ENCODE assay signal across 32 mouse cellular contexts in genomic region chr15:101054541-101054940, GRCm38 (mm10). TPM values are rescaled to one million over a fixed set of nuclear protein-coding genes. Genes with fewer than 3 reads are reported as not detected.
DNase-seq lines count a peak whose midpoint lies in the region; ATAC-seq and TF ChIP-seq lines count a peak whose summit lies in the region.
"Had no signal": no experiment of that assay in that cellular context is flagged by ENCODE, and none has a peak within 500 bp of the region (broad histone marks: within the 10 kb centered on the region; RNA-seq: fewer than 3 reads in every experiment).

No protein-coding gene starts in this region.

- H3K4me3 ChIP-seq in hindbrain, embryonic 10.5 days, result peak overlapping the region; percentile 44; the same call in 1 of the 2 replicates
- H3K4me3 ChIP-seq in hindbrain, embryonic 16.5 days (ENCODE audit: low read length), result no peak overlapping the region
- peak overlapping the region; percentile 34; the same call in 1 of the 2 replicates for H3K4me3 ChIP-seq in neural tube, embryonic 12.5 days
- no peak overlapping the region for H3K4me3 ChIP-seq in neural tube, embryonic 15.5 days (replicated peaks)
- H3K4me3 ChIP-seq in hindbrain, embryonic 14.5 days (replicated peaks; ENCODE audit: low read length), result no peak overlapping the region
- no peak overlapping the region for H3K4me3 ChIP-seq in thymus, adult 2 months (ENCODE audit: control insufficient read depth, insufficient read depth, low read length)
- H3K4me3 ChIP-seq: megakaryocyte, embryonic 14.5 days had no signal

- no peak for TF ChIP-seq POLR2A in thymus, adult 2 months (IDR thresholded peaks at IDR 0.05; ENCODE audit: control insufficient read depth, extremely low read depth, insufficient read depth, low read length, poor library complexity)

- TF ChIP-seq CTCF in thymus, adult 2 months (IDR thresholded peaks at IDR 0.05; ENCODE audit: borderline replicate concordance, control insufficient read depth, extremely low read depth, insufficient read depth, low read length, poor library complexity), result no peak

- no peak overlapping the region for H3K4me2 ChIP-seq in hindbrain, embryonic 16.5 days (ENCODE audit: low read length)
- peak overlapping the region; percentile 59; the same call in 1 of the 2 replicates for H3K4me2 ChIP-seq in neural tube, embryonic 12.5 days (replicated peaks)
- H3K4me2 ChIP-seq in neural tube, embryonic 15.5 days, result no peak overlapping the region
- H3K4me2 ChIP-seq in hindbrain, embryonic 14.5 days (replicated peaks), result peak overlapping the region; percentile 55; the same call in 1 of the 2 replicates

- H3K4me1 ChIP-seq in hindbrain, embryonic 10.5 days (replicated peaks), result peaks cover 86% of the 10 kb centered on the region
- peaks cover 8% of the 10 kb centered on the region; the same call in 1 of the 2 replicates for H3K4me1 ChIP-seq in hindbrain, embryonic 16.5 days (ENCODE audit: control insufficient read depth, insufficient read depth, low read depth, low read length)
- H3K4me1 ChIP-seq in neural tube, embryonic 12.5 days, result peaks cover 37% of the 10 kb centered on the region
- H3K4me1 ChIP-seq in neural tube, embryonic 15.5 days, result peaks cover 24% of the 10 kb centered on the region
- H3K4me1 ChIP-seq in hindbrain, embryonic 14.5 days (replicated peaks; ENCODE audit: control insufficient read depth, insufficient read depth, low read length), result peaks cover 3% of the 10 kb centered on the region; the same call in 1 of the 2 replicates
- H3K4me1 ChIP-seq in thymus, adult 2 months (replicated peaks; ENCODE audit: control insufficient read depth, insufficient read depth, low read length), result no peaks in the 10 kb centered on the region

- no peak for DNase-seq in hindbrain, embryonic 10.5 days (ENCODE audit: low spot score)
- no peak for DNase-seq in hindbrain, embryonic 14.5 days (ENCODE audit: low spot score)
- DNase-seq in thymus, adult 2 months, result no peak
- DNase-seq: adrenal gland, adult 8-10 months; B cell, adult 2 months; cerebellum, adult 2 months; cerebellum, postnatal 14 days; kidney, adult 18-20 months; kidney, postnatal 25 days; liver, postnatal 0 days; lung, postnatal 4 days; retina, postnatal 1 day; right cerebral cortex, postnatal 14 days; thymus, postnatal 14 days had no signal

- no peak overlapping the region for H3K27ac ChIP-seq in hindbrain, embryonic 10.5 days
- H3K27ac ChIP-seq in hindbrain, embryonic 16.5 days (ENCODE audit: low read depth, low read length), result no peak overlapping the region
- no peak overlapping the region for H3K27ac ChIP-seq in neural tube, embryonic 12.5 days
- no peak overlapping the region for H3K27ac ChIP-seq in neural tube, embryonic 15.5 days (replicated peaks)
- no peak overlapping the region for H3K27ac ChIP-seq in hindbrain, embryonic 14.5 days
- no peak overlapping the region for H3K27ac ChIP-seq in thymus, adult 2 months (ENCODE audit: control insufficient read depth, insufficient read depth, low read length)
- H3K27ac ChIP-seq: forebrain, embryonic 15.5 days; kidney, embryonic 15.5 days; limb, embryonic 12.5 days; liver, embryonic 12.5 days; midbrain, embryonic 15.5 days; stomach, embryonic 15.5 days had no signal

- no peak overlapping the region for H3K9ac ChIP-seq in hindbrain, embryonic 16.5 days (ENCODE audit: low read depth, low read length)
- H3K9ac ChIP-seq in neural tube, embryonic 12.5 days, result no peak overlapping the region
- no peak overlapping the region for H3K9ac ChIP-seq in neural tube, embryonic 15.5 days (replicated peaks)
- H3K9ac ChIP-seq in hindbrain, embryonic 14.5 days, result no peak overlapping the region
- H3K9ac ChIP-seq: kidney, embryonic 15.5 days; liver, embryonic 12.5 days; liver, postnatal 0 days; midbrain, embryonic 15.5 days; stomach, embryonic 15.5 days had no signal

- H3K36me3 ChIP-seq in hindbrain, embryonic 10.5 days, result peaks cover 64% of the 10 kb centered on the region
- H3K36me3 ChIP-seq in hindbrain, embryonic 16.5 days (ENCODE audit: control insufficient read depth, insufficient read depth, low read length), result no peaks in the 10 kb centered on the region
- H3K36me3 ChIP-seq in neural tube, embryonic 12.5 days, result peaks cover 7% of the 10 kb centered on the region; the same call in 1 of the 2 replicates
- H3K36me3 ChIP-seq in neural tube, embryonic 15.5 days, result no peaks in the 10 kb centered on the region
- no peaks in the 10 kb centered on the region for H3K36me3 ChIP-seq in hindbrain, embryonic 14.5 days (replicated peaks; ENCODE audit: control insufficient read depth, insufficient read depth)
- no peaks in the 10 kb centered on the region for H3K36me3 ChIP-seq in thymus, adult 2 months (ENCODE audit: control insufficient read depth, insufficient read depth, low read length)
- H3K36me3 ChIP-seq: forebrain, embryonic 15.5 days; midbrain, embryonic 15.5 days; stomach, embryonic 15.5 days had no signal

- peaks cover 72% of the 10 kb centered on the region for H3K27me3 ChIP-seq in hindbrain, embryonic 10.5 days (ENCODE audit: insufficient read depth, poor library complexity, severe bottlenecking)
- peaks cover 32% of the 10 kb centered on the region for H3K27me3 ChIP-seq in hindbrain, embryonic 16.5 days (replicated peaks; ENCODE audit: control insufficient read depth, insufficient read depth, low read length)
- H3K27me3 ChIP-seq in neural tube, embryonic 12.5 days (replicated peaks), result peaks cover 41% of the 10 kb centered on the region
- H3K27me3 ChIP-seq in neural tube, embryonic 15.5 days (replicated peaks), result peaks cover 49% of the 10 kb centered on the region
- peaks cover 42% of the 10 kb centered on the region for H3K27me3 ChIP-seq in hindbrain, embryonic 14.5 days (ENCODE audit: control insufficient read depth, insufficient read depth, low read length)
- H3K27me3 ChIP-seq in thymus, adult 2 months (ENCODE audit: control insufficient read depth, insufficient read depth, low read length), result peaks cover 10% of the 10 kb centered on the region; the same call in 1 of the 2 replicates

- WGBS in hindbrain, embryonic 10.5 days, result 66% methylated on average over 10 of the region's 10 CpGs
- WGBS in hindbrain, embryonic 16.5 days, result 70% methylated on average over 10 of the region's 10 CpGs
- WGBS in neural tube, embryonic 12.5 days, result 73% methylated on average over 10 of the region's 10 CpGs
- WGBS in neural tube, embryonic 15.5 days, result 79% methylated on average over 10 of the region's 10 CpGs
- 70% methylated on average over 10 of the region's 10 CpGs for WGBS in hindbrain, embryonic 14.5 days
- 81% methylated on average over 10 of the region's 10 CpGs for WGBS in thymus, adult 2 months

- H3K9me3 ChIP-seq in hindbrain, embryonic 10.5 days, result no peaks in the 10 kb centered on the region
- H3K9me3 ChIP-seq in hindbrain, embryonic 16.5 days (ENCODE audit: control insufficient read depth, low read length), result peaks cover 5% of the 10 kb centered on the region; the same call in 1 of the 2 replicates
- H3K9me3 ChIP-seq in neural tube, embryonic 12.5 days, result no peaks in the 10 kb centered on the region
- no peaks in the 10 kb centered on the region for H3K9me3 ChIP-seq in neural tube, embryonic 15.5 days (replicated peaks)
- H3K9me3 ChIP-seq in hindbrain, embryonic 14.5 days (ENCODE audit: control insufficient read depth, low read length), result no peaks in the 10 kb centered on the region
- H3K9me3 ChIP-seq: forebrain, embryonic 15.5 days; kidney, embryonic 15.5 days; limb, embryonic 12.5 days; liver, embryonic 12.5 days; midbrain, embryonic 15.5 days; stomach, embryonic 15.5 days had no signal

- ATAC-seq in hindbrain, embryonic 16.5 days, result no peak
- no peak for ATAC-seq in neural tube, embryonic 12.5 days (ENCODE audit: low FRiP score, low read depth)
- ATAC-seq in neural tube, embryonic 15.5 days (ENCODE audit: low FRiP score), result no peak
- ATAC-seq in hindbrain, embryonic 14.5 days (ENCODE audit: low FRiP score), result no peak
- no peak for ATAC-seq in frontal cortex, adult (ENCODE audit: low TSS enrichment)
- ATAC-seq: activated CD4-positive, CD25-positive, alpha-beta regulatory T cell, adult 4 months; liver, embryonic 12.5 days; liver, postnatal 0 days; midbrain, embryonic 15.5 days had no signal

RNA-seq across cellular contexts. Expression of gene Gm47841, which starts 7.3 kb away (rescaled TPM):
- not detected in 2 replicates for polyA plus RNA-seq in hindbrain, embryonic 10.5 days (2016; fragmentation: Nextera tagmentation; extraction: Ambion mirVana)
- polyA plus RNA-seq in hindbrain, embryonic 16.5 days (2015; fragmentation: Nextera tagmentation; extraction: Ambion mirVana), result not detected in 2 replicates
- polyA plus RNA-seq in neural tube, embryonic 12.5 days (2016; fragmentation: Nextera tagmentation; extraction: Ambion mirVana), result not detected in 2 replicates
- 0.14 TPM in 1 of 2 replicates, not detected in the other for polyA plus RNA-seq in neural tube, embryonic 15.5 days (2015; fragmentation: Nextera tagmentation; extraction: Ambion mirVana)
- polyA plus RNA-seq in hindbrain, embryonic 14.5 days (2014; fragmentation: Nextera tagmentation; extraction: Ambion mirVana), result not detected in 2 replicates
- not detected in 2 replicates for polyA plus RNA-seq in thymus, adult 2 months (2012; rRNA removed)
- polyA plus RNA-seq: activated CD4-positive, CD25-positive, alpha-beta regulatory T cell, adult 4 months; cerebellum, adult 2 months; cortical plate, adult 2 months; embryonic facial prominence, embryonic 11.5 days; forebrain, embryonic 15.5 days; heart, embryonic 14.5 days; kidney, embryonic 15.5 days; limb, embryonic 12.5 days; liver, embryonic 12.5 days; liver, postnatal 0 days; lung, embryonic 16.5 days; midbrain, embryonic 15.5 days; neural tube, embryonic 14.5 days; small intestine, adult 2 months; stomach, embryonic 15.5 days had no signal

RNA-seq across cellular contexts. Expression of gene Fignl2, which starts 23.8 kb away (rescaled TPM):
- 1.4 TPM in 2 replicates for polyA plus RNA-seq in hindbrain, embryonic 10.5 days (2016; fragmentation: Nextera tagmentation; extraction: Ambion mirVana)
- polyA plus RNA-seq in hindbrain, embryonic 16.5 days (2015; fragmentation: Nextera tagmentation; extraction: Ambion mirVana), result 0.06 and 0.09 TPM in 2 replicates
- 0.55 and 0.84 TPM in 2 replicates for polyA plus RNA-seq in neural tube, embryonic 12.5 days (2016; fragmentation: Nextera tagmentation; extraction: Ambion mirVana)
- polyA plus RNA-seq in neural tube, embryonic 15.5 days (2015; fragmentation: Nextera tagmentation; extraction: Ambion mirVana), result 0.20 and 0.22 TPM in 2 replicates
- polyA plus RNA-seq in hindbrain, embryonic 14.5 days (2014; fragmentation: Nextera tagmentation; extraction: Ambion mirVana), result 0.16 and 0.17 TPM in 2 replicates
- polyA plus RNA-seq in thymus, adult 2 months (2012; rRNA removed), result 0.86 and 1.4 TPM in 2 replicates
- polyA plus RNA-seq: activated CD4-positive, CD25-positive, alpha-beta regulatory T cell, adult 4 months; forebrain, embryonic 15.5 days had no signal

Comparison
In these comparisons a context has a peak if more than half of its experiments do, and no peak if none do; other contexts are left out.
1. H3K4me3 ChIP-seq: peak in hindbrain, embryonic 10.5 days (single experiment) and neural tube, embryonic 12.5 days (single experiment); none in hindbrain, embryonic 16.5 days (single experiment), neural tube, embryonic 15.5 days (single experiment), hindbrain, embryonic 14.5 days (single experiment) and thymus, adult 2 months (single experiment).
2. H3K4me2 ChIP-seq: peak in neural tube, embryonic 12.5 days (single experiment) and hindbrain, embryonic 14.5 days (single experiment); none in hindbrain, embryonic 16.5 days (single experiment) and neural tube, embryonic 15.5 days (single experiment).